Mouse (Mus musculus) testis, postnatal 14 days (tissue): ENCODE measurements around the gene Clp1.

Experiments
- DNase-seq: peaks from one replicate; pipeline ENCODE4 v3.0.0; 2021; ENCODE audit warnings: low spot score

The Clp1 gene

GRCm38 (mm10) chr2:84711898-84712297 lies 15.3 kb downstream of the Clp1 start:
- no peak for DNase-seq

GRCm38 (mm10) chr2:84707523-84707922 lies 19.6 kb downstream of the Clp1 start:
- no peak for DNase-seq

GRCm38 (mm10) chr2:84705295-84705694 lies 21.9 kb downstream of the Clp1 start:
- no peak for DNase-seq

- DNase-seq = no peak
These were observed 22.8 kb downstream of the Clp1 start for GRCm38 (mm10) chr2:84704329-84704728.

GRCm38 (mm10) chr2:84703497-84703896 lies 23.7 kb downstream of the Clp1 start:
- no peak for DNase-seq

GRCm38 (mm10) chr2:84695007-84695695 lies 32.0 kb downstream of the Clp1 start:
- DNase-seq = no peak

- no peak for DNase-seq
These were observed 37.1 kb downstream of the Clp1 start for GRCm38 (mm10) chr2:84690050-84690449.

- no peak for DNase-seq
These were observed 38.9 kb downstream of the Clp1 start for GRCm38 (mm10) chr2:84688080-84688844.

GRCm38 (mm10) chr2:84682605-84683183 lies 44.5 kb downstream of the Clp1 start:
- peak; percentile 49 for DNase-seq

GRCm38 (mm10) chr2:84679016-84679415 lies 48.1 kb downstream of the Clp1 start, which contains the start of gene Tmx2:
Gene Tmx2 (minus strand): TSS chr2:84679140.
- DNase-seq = no peak

- peak; percentile 98 for DNase-seq
These were observed 48.9 kb downstream of the Clp1 start, which contains the start of the genes Gm28635 and Med19 for GRCm38 (mm10) chr2:84677968-84678880. Gene Gm28635 (minus strand): TSS chr2:84678041. Gene Med19 (plus strand): TSS chr2:84678402.

- no peak for DNase-seq
These were observed 49.7 kb downstream of the Clp1 start for GRCm38 (mm10) chr2:84677270-84677967.
